Mouse (Mus musculus): ENCODE measurements around the gene Map2k5. TPM values are rescaled to one million over a fixed set of nuclear protein-coding genes. Genes with fewer than 3 reads are reported as not detected.

Gene Map2k5
- polyA plus RNA-seq, 1 experiment from 2014 or later, result 23.5 TPM

DNA sequence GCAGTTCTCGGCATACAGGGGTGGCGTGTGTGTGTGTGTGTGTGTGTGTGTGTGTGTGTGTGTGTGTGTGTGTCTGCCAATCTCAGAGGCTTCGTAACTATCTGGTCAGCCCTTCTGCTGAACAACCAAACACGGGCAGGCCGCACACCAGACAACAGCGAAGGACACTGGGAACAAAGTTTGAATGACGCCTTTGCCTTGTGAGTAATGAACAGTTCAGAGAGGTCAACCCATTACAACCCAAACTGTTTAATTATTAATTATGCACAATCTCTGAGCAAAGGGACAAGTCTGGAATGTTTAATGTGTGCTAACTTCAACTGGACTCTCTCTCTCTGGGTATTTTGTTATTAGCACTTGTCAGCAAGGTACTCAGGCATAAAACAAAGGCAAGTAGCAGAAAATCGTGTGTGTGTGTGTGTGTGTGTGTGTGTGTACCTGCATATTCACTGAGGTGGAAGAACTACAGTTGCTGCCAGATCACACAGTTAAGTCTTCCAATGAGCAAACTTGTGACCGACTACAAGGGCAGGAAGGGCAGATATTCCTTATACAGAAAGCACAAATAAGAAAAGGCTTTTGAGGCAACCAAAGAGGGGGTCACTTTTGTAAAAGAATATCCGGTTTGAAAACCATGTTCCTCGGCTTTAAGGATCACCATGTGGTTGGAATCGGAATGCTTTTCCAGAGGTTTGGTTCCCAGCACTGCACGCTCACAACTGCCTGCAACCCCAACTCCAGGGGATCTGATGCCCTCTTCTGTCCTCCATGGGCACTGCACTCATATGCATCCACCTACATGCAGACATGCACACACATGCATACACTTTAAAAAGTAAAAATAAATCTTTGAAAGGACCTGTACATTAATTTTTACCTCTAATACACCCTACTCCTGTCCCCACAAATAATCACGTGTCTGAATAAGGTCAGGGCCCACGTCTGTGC, 176.1 kb downstream of the Map2k5 start:
- Histone ChIP-seq H3K4me2 (no peak overlapping the region), H3K9ac (ENCODE audit: low read depth, low read length) (no peak overlapping the region), H3K36me3 (ENCODE audit: control insufficient read depth, insufficient read depth, low read length) (peaks cover 5% of the 10 kb centered on the region; the same call in 1 of the 2 replicates), H3K27ac (ENCODE audit: low read depth, low read length) (no peak overlapping the region; the same call in 1 of the 2 replicates), H3K27me3 (replicated peaks; ENCODE audit: control insufficient read depth, insufficient read depth, low read length) (no peaks in the 10 kb centered on the region), H3K9me3 (ENCODE audit: control insufficient read depth, low read length) (peaks cover 3% of the 10 kb centered on the region; the same call in 1 of the 2 replicates), H3K4me3 (ENCODE audit: low read depth, low read length) (no peak overlapping the region), H3K4me1 (replicated peaks; ENCODE audit: control insufficient read depth, insufficient read depth, low read length) (peaks cover 6% of the 10 kb centered on the region; the same call in 1 of the 2 replicates)
- DNase-seq (ENCODE audit: low spot score), result no peak
- ATAC-seq (replicated peaks; ENCODE audit: low FRiP score), result no peak
- 87% methylated on average over 15 of the region's 15 CpGs for WGBS

DNA sequence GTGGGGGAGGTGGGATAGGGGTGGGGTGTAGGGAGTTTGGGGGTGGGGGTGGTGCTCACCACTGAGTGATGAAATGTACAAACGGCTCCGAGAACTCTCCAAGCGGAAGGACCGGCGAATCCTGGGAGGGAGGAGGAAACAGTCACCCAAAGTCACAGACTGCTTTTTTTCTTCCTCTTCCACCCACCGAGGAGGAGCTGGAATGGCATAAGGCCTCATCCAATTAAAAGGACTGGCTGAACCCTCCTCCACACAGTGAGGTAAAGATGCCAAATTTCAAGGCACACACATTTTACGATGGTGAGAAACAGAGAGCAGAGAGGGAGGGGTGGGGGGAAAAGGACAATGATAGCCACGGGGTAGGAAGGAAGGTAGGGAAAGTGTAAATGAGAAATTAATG, 180.4 kb downstream of the Map2k5 start:
- WGBS, result 28% methylated on average over 8 of the region's 8 CpGs
- Histone ChIP-seq H3K27ac (ENCODE audit: low read depth, low read length) (no peak overlapping the region), H3K9ac (ENCODE audit: low read depth, low read length) (no peak overlapping the region), H3K4me1 (replicated peaks; ENCODE audit: control insufficient read depth, insufficient read depth, low read length) (peaks cover 6% of the 10 kb centered on the region; the same call in 1 of the 2 replicates), H3K27me3 (replicated peaks; ENCODE audit: control insufficient read depth, insufficient read depth, low read length) (no peaks in the 10 kb centered on the region), H3K36me3 (ENCODE audit: control insufficient read depth, insufficient read depth, low read length) (no peaks in the 10 kb centered on the region), H3K4me3 (ENCODE audit: low read depth, low read length) (no peak overlapping the region), H3K9me3 (ENCODE audit: control insufficient read depth, low read length) (peaks cover 3% of the 10 kb centered on the region; the same call in 1 of the 2 replicates), H3K4me2 (no peak overlapping the region)
- ATAC-seq (replicated peaks; ENCODE audit: low FRiP score) (no peak), DNase-seq (ENCODE audit: low spot score) (no peak)

DNA sequence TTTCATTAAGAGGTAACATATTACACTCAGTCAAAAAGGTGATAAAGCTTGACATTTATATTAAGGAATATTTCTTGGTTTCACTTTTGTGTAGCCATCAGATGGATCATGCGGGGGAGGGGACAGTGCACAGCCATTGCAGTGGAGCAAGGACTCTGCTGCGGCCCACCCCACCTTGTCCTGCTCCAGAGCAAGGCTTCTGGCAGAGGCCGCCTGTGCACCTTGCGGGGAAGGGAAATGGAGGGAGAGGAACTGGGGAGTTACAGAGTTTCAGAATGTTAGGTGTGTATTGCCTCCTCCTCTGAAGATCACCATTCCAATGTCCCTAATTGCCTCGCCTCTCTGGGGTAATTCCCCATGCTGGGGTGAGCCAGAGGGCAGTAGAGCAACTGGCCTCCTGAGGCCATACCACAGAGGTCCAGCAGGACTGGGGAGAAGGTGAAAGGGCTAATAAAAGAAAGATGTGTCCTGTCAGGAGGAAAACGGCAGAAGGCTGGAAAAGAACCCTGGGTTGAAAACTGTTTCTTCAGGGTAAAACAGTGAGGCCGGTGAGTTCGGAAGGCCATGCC, 181.5 kb downstream of the Map2k5 start:
- H3K36me3 ChIP-seq (ENCODE audit: control insufficient read depth, insufficient read depth, low read length), result no peaks in the 10 kb centered on the region
- ATAC-seq (replicated peaks; ENCODE audit: low FRiP score) (no peak), DNase-seq (ENCODE audit: low spot score) (no peak)
- H3K9ac ChIP-seq (ENCODE audit: low read depth, low read length), result no peak overlapping the region
- 71% methylated on average over 8 of the region's 8 CpGs for WGBS
- peaks cover 6% of the 10 kb centered on the region; the same call in 1 of the 2 replicates for H3K4me1 ChIP-seq (replicated peaks; ENCODE audit: control insufficient read depth, insufficient read depth, low read length)
- no peak overlapping the region for H3K4me2 ChIP-seq
- H3K9me3 ChIP-seq (ENCODE audit: control insufficient read depth, low read length), result no peaks in the 10 kb centered on the region
- H3K4me3 ChIP-seq (ENCODE audit: low read depth, low read length), result no peak overlapping the region
- H3K27ac ChIP-seq (ENCODE audit: low read depth, low read length), result no peak overlapping the region
- H3K27me3 ChIP-seq (replicated peaks; ENCODE audit: control insufficient read depth, insufficient read depth, low read length), result no peaks in the 10 kb centered on the region

DNA sequence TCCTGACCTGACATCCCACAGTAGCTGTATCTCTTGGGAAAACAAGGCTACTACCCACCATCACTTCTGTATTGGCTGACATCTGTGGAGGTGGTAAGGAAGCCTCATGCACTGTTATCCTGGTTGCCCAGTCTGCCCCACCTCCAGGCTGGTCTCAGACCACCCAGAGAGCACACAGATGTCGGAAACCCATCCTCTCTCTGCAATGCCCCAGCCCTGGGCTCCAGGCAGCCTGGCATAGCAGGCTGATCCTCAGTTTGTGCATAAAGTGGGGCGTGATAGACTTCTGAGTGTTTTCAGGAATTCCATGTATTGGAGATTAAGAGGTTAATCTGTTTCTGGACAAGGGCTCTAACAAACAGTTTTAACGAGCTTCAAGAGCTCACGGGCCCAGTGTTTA, 182.2 kb downstream of the Map2k5 start:
- DNase-seq (ENCODE audit: low spot score) (no peak), ATAC-seq (replicated peaks; ENCODE audit: low FRiP score) (no peak)
- H3K4me2 ChIP-seq, result no peak overlapping the region
- H3K9ac ChIP-seq (ENCODE audit: low read depth, low read length), result no peak overlapping the region
- H3K9me3 ChIP-seq (ENCODE audit: control insufficient read depth, low read length), result no peaks in the 10 kb centered on the region
- WGBS, result 71% methylated on average over 4 of the region's 4 CpGs
- H3K4me1 ChIP-seq (replicated peaks; ENCODE audit: control insufficient read depth, insufficient read depth, low read length), result peaks cover 6% of the 10 kb centered on the region; the same call in 1 of the 2 replicates
- no peaks in the 10 kb centered on the region for H3K27me3 ChIP-seq (replicated peaks; ENCODE audit: control insufficient read depth, insufficient read depth, low read length)
- no peak overlapping the region for H3K4me3 ChIP-seq (ENCODE audit: low read depth, low read length)
- no peaks in the 10 kb centered on the region for H3K36me3 ChIP-seq (ENCODE audit: control insufficient read depth, insufficient read depth, low read length)
- no peak overlapping the region for H3K27ac ChIP-seq (ENCODE audit: low read depth, low read length)

DNA sequence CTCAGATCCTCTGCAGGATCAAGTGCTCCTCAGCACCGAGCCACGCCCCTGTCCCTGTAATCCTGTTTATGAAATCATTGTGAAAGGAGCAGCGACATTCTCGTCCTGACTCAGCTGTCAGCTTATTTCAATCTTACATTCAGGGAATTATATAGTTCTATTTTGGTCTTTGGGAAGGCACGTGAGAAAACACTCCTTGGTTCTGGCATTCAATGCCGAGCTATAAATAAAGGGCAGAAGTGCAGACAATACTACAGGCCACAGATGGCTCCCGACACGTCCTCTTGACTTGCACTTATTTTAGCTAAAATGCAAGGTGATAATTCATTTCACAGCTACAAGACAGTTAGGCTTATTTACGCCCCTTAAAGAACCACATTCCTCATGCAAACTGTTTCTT, 182.9 kb downstream of the Map2k5 start:
- no peaks in the 10 kb centered on the region for H3K36me3 ChIP-seq (ENCODE audit: control insufficient read depth, insufficient read depth, low read length)
- DNase-seq (ENCODE audit: low spot score) (no peak), ATAC-seq (replicated peaks; ENCODE audit: low FRiP score) (no peak)
- H3K4me1 ChIP-seq (replicated peaks; ENCODE audit: control insufficient read depth, insufficient read depth, low read length), result peaks cover 6% of the 10 kb centered on the region; the same call in 1 of the 2 replicates
- no peak overlapping the region for H3K4me3 ChIP-seq (ENCODE audit: low read depth, low read length)
- no peak overlapping the region for H3K4me2 ChIP-seq
- no peak overlapping the region for H3K27ac ChIP-seq (ENCODE audit: low read depth, low read length)
- H3K9ac ChIP-seq (ENCODE audit: low read depth, low read length), result no peak overlapping the region
- no peaks in the 10 kb centered on the region for H3K9me3 ChIP-seq (ENCODE audit: control insufficient read depth, low read length)
- 84% methylated on average over 9 of the region's 9 CpGs for WGBS
- no peaks in the 10 kb centered on the region for H3K27me3 ChIP-seq (replicated peaks; ENCODE audit: control insufficient read depth, insufficient read depth, low read length)

DNA sequence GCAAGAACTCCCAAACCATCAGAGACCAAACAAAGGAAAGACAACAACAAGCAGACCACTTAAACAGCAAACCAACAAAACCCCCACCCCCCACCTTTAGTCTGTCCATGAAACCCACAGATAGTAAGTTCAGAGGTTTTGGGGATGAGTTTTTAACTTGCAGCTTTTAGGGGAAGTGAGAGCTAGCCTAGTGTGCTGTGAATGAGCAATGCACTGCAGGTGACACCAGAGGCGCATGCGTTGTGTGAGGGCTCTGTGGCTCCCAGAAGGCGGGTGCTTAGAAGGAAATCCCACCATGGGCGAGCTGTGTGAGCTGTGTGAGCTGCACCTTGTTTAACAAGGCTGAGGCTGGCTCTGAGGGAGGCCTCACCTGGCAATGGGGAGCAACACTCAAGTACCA, 184.9 kb downstream of the Map2k5 start:
- no peak overlapping the region for H3K4me3 ChIP-seq (ENCODE audit: low read depth, low read length)
- no peaks in the 10 kb centered on the region for H3K27me3 ChIP-seq (replicated peaks; ENCODE audit: control insufficient read depth, insufficient read depth, low read length)
- H3K27ac ChIP-seq (ENCODE audit: low read depth, low read length), result no peak overlapping the region
- no peak overlapping the region for H3K4me2 ChIP-seq
- H3K4me1 ChIP-seq (replicated peaks; ENCODE audit: control insufficient read depth, insufficient read depth, low read length), result no peaks in the 10 kb centered on the region
- ATAC-seq (replicated peaks; ENCODE audit: low FRiP score) (no peak), DNase-seq (ENCODE audit: low spot score) (no peak)
- H3K36me3 ChIP-seq (ENCODE audit: control insufficient read depth, insufficient read depth, low read length), result no peaks in the 10 kb centered on the region
- no peaks in the 10 kb centered on the region for H3K9me3 ChIP-seq (ENCODE audit: control insufficient read depth, low read length)
- 73% methylated on average over 4 of the region's 4 CpGs for WGBS
- no peak overlapping the region for H3K9ac ChIP-seq (ENCODE audit: low read depth, low read length)

DNA sequence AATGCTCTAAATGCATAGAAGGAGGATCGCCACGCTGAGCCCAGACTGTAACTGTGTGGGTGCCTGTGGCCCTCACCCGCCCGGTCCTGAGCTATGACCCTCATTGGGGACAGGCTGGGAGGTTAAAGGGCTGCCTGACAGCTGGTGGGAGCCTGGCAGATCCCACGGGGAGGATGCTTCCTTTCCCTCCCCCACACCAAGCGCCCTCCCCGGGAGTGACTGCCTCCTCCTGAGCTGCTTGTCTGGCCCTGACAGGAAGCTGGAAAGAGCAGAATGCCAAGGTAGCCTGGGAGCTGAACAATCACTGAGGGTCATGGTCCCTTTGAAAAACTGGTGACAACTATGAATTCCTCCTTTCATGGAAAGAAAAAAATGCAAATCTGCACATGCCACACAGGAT, 190.4 kb downstream of the Map2k5 start:
- no peak for DNase-seq (ENCODE audit: low spot score)
- Histone ChIP-seq H3K36me3 (ENCODE audit: control insufficient read depth, insufficient read depth, low read length) (no peaks in the 10 kb centered on the region), H3K9me3 (ENCODE audit: control insufficient read depth, low read length) (no peaks in the 10 kb centered on the region), H3K4me2 (no peak overlapping the region), H3K27me3 (replicated peaks; ENCODE audit: control insufficient read depth, insufficient read depth, low read length) (no peaks in the 10 kb centered on the region), H3K4me3 (ENCODE audit: low read depth, low read length) (no peak overlapping the region), H3K27ac (ENCODE audit: low read depth, low read length) (no peak overlapping the region), H3K4me1 (replicated peaks; ENCODE audit: control insufficient read depth, insufficient read depth, low read length) (peaks cover 2% of the 10 kb centered on the region), H3K9ac (ENCODE audit: low read depth, low read length) (no peak overlapping the region)
- 32% methylated on average over 7 of the region's 7 CpGs for WGBS
- ATAC-seq (replicated peaks; ENCODE audit: low FRiP score), result no peak

DNA sequence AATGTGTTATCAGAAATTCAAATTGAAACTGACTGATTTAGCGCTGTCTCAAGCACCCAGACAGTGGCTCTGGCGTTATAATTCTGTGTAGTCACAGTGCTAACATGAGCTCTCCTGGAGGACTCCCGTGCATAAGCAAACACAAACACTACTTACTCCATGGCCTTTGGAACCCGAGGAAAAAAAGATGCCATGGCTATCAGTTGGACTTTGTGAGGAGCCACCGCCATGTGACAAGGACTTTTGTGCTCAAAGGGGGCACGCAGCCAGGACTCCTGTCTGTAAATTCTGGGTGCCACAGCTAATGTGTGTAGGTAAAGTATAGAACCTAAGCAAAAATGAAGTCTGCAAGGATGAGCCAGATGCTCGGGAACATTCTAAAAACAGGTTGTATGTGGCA, 192.5 kb downstream of the Map2k5 start:
- H3K4me2 ChIP-seq, result no peak overlapping the region
- ATAC-seq (replicated peaks; ENCODE audit: low FRiP score) (no peak), DNase-seq (ENCODE audit: low spot score) (no peak)
- no peaks in the 10 kb centered on the region for H3K36me3 ChIP-seq (ENCODE audit: control insufficient read depth, insufficient read depth, low read length)
- WGBS, result 82% methylated on average over 7 of the region's 7 CpGs
- H3K4me1 ChIP-seq (replicated peaks; ENCODE audit: control insufficient read depth, insufficient read depth, low read length), result peaks cover 2% of the 10 kb centered on the region
- H3K27me3 ChIP-seq (replicated peaks; ENCODE audit: control insufficient read depth, insufficient read depth, low read length), result no peaks in the 10 kb centered on the region
- H3K27ac ChIP-seq (ENCODE audit: low read depth, low read length), result no peak overlapping the region
- H3K9me3 ChIP-seq (ENCODE audit: control insufficient read depth, low read length), result no peaks in the 10 kb centered on the region
- no peak overlapping the region for H3K9ac ChIP-seq (ENCODE audit: low read depth, low read length)
- no peak overlapping the region for H3K4me3 ChIP-seq (ENCODE audit: low read depth, low read length)
